Mouse (Mus musculus): ENCODE results near the gene Cmtm5. TPM values are rescaled to one million over a fixed set of nuclear protein-coding genes. Genes with fewer than 3 reads are reported as not detected.
A peak's percentile ranks its signal among the peaks of the same experiment; 100 is the strongest.
"Not testable (repeated sequence)": the region's sequence is repeated elsewhere in the genome, so short reads cannot be mapped to it uniquely, and the experiment has no call there.

The Cmtm5 gene
- polyA plus RNA-seq, 1 experiment from 2014 or later, result 2.0 TPM

DNA sequence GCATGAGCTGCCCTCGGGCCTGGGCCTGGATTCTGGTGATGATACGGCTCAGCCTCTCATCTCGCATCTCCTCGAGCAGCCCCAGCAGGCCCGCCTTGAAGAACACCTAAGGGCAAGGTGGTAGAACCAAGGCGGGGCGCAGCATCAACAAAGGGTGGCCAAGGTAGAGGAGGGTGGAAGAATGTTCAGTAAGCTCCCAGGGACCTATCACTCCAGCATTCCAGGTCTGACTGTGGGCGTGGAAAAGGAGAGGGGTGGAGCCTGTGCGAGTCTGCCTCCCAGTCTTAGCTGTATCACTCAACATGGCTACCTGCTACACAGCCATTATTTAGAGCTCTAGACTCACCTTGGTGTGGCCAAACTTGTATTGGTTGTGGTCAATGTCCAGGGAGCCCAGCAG lies 20.5 kb downstream of the Cmtm5 start:
- Histone ChIP-seq H3K4me1 (ENCODE audit: control insufficient read depth, insufficient read depth, low read length) (no peaks in the 10 kb centered on the region), H3K4me3 (ENCODE audit: low read depth, low read length) (no peak overlapping the region), H3K9me3 (replicated peaks; ENCODE audit: control insufficient read depth, low read length) (no peaks in the 10 kb centered on the region), H3K9ac (replicated peaks; ENCODE audit: low read length) (no peak overlapping the region), H3K4me2 (ENCODE audit: low read depth, low read length) (no peak overlapping the region), H3K27ac (replicated peaks; ENCODE audit: low read depth, low read length) (no peak overlapping the region), H3K27me3 (ENCODE audit: control insufficient read depth, insufficient read depth, low read length) (no peaks in the 10 kb centered on the region), H3K36me3 (replicated peaks; ENCODE audit: control insufficient read depth, insufficient read depth, low read depth, low read length) (no peaks in the 10 kb centered on the region)
- 85% methylated on average over 9 of the region's 9 CpGs for WGBS
- no peak for ATAC-seq (replicated peaks; ENCODE audit: insufficient number of reproducible peaks, low FRiP score, low TSS enrichment, low read depth)
- no peak for DNase-seq (ENCODE audit: low spot score)

DNA sequence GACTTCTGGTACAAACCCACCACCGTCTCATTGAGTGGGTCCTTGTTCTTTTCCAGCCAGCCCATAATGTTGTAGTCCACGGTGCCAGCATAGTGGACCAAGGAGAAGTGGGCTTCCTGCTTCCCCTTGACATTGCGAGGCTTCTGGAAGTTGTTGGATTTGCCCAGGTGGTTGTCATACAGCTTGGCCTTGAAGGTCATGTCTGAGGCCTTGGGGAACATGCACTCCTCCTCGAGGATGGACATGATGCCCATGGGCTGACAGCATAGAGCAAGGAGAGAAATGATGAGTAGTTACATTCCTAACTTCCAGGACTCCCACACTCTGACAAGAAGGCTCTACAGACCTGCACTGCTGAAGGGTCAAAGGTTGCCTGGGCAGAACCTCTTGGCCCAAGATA lies 22.4 kb downstream of the Cmtm5 start:
- H3K4me3 ChIP-seq (ENCODE audit: low read depth, low read length), result no peak overlapping the region
- no peaks in the 10 kb centered on the region for H3K27me3 ChIP-seq (ENCODE audit: control insufficient read depth, insufficient read depth, low read length)
- no peaks in the 10 kb centered on the region for H3K4me1 ChIP-seq (ENCODE audit: control insufficient read depth, insufficient read depth, low read length)
- H3K4me2 ChIP-seq (ENCODE audit: low read depth, low read length), result no peak overlapping the region
- 84% methylated on average over 4 of the region's 4 CpGs for WGBS
- H3K9me3 ChIP-seq (replicated peaks; ENCODE audit: control insufficient read depth, low read length), result no peaks in the 10 kb centered on the region
- no peak for ATAC-seq (replicated peaks; ENCODE audit: insufficient number of reproducible peaks, low FRiP score, low TSS enrichment, low read depth)
- no peak overlapping the region for H3K27ac ChIP-seq (replicated peaks; ENCODE audit: low read depth, low read length)
- no peak for DNase-seq (ENCODE audit: low spot score)
- H3K9ac ChIP-seq (replicated peaks; ENCODE audit: low read length), result no peak overlapping the region
- no peaks in the 10 kb centered on the region for H3K36me3 ChIP-seq (replicated peaks; ENCODE audit: control insufficient read depth, insufficient read depth, low read depth, low read length)

DNA sequence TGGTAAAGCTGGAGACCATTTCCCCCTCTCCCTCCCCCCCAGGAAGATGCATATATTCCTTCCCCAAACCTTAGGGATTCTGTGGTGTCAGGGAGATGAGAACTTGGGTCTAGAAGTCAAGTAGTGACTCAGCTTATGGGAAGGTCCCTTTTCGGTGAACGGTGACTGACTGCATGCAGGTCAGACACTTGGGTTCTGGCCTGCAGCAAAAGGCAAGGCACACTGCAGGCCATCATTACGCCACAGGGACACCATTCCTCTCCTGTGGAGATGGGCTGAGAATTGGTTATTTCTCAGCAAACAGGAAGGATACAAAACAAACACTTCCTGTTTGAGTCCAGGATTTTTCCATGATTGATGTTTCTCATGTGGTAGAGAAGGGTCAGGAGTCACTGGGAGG lies 23.1 kb downstream of the Cmtm5 start:
- H3K9ac ChIP-seq (replicated peaks; ENCODE audit: low read length), result no peak overlapping the region
- no peaks in the 10 kb centered on the region for H3K4me1 ChIP-seq (ENCODE audit: control insufficient read depth, insufficient read depth, low read length)
- WGBS, result 90% methylated on average over 3 of the region's 3 CpGs
- no peak overlapping the region for H3K27ac ChIP-seq (replicated peaks; ENCODE audit: low read depth, low read length)
- no peaks in the 10 kb centered on the region for H3K9me3 ChIP-seq (replicated peaks; ENCODE audit: control insufficient read depth, low read length)
- H3K36me3 ChIP-seq (replicated peaks; ENCODE audit: control insufficient read depth, insufficient read depth, low read depth, low read length), result no peaks in the 10 kb centered on the region
- no peak overlapping the region for H3K4me3 ChIP-seq (ENCODE audit: low read depth, low read length)
- DNase-seq (ENCODE audit: low spot score), result no peak
- ATAC-seq (replicated peaks; ENCODE audit: insufficient number of reproducible peaks, low FRiP score, low TSS enrichment, low read depth), result no peak
- no peaks in the 10 kb centered on the region for H3K27me3 ChIP-seq (ENCODE audit: control insufficient read depth, insufficient read depth, low read length)
- H3K4me2 ChIP-seq (ENCODE audit: low read depth, low read length), result no peak overlapping the region

DNA sequence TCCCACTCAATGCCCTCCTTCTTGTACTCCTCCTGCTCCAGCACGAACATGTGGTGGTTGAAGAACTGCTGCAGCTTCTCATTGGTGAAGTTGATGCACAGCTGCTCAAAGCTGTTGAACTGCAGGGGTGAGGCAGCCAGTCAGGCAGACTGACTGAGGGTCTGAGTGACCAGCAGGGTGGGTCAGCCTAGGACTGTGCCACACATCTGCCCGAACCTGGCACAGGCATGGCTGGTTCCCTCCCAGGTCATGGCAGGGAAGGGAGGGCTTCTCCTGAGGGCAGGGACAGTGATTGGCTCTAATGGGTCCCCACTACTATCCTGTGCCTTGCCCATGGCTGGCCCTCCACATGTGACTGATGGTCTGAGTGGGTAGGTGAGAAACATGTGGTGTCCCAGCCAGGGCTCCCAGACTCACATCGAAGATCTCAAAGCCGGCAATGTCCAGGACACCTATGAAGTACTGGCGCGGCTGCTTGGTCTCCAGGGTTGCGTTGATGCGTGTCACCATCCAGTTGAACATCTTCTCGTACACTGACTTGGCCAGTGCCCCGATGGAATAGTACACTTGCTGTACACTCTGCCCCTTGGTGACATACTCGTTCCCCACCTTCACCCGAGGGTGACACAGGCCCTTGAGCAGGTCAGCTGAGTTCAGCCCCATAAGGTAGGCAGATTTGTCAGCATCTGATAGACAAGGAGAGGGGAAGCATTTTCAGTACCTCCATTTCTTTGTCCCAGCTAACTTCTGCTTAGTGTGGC lies 24.0 kb downstream of the Cmtm5 start:
- 87% methylated on average over 12 of the region's 12 CpGs for WGBS
- not testable (repeated sequence) for DNase-seq (ENCODE audit: low spot score); H3K4me2 ChIP-seq (ENCODE audit: low read depth, low read length); H3K27ac ChIP-seq (replicated peaks; ENCODE audit: low read depth, low read length); H3K4me3 ChIP-seq (ENCODE audit: low read depth, low read length); ATAC-seq (replicated peaks; ENCODE audit: insufficient number of reproducible peaks, low FRiP score, low TSS enrichment, low read depth); H3K27me3 ChIP-seq (ENCODE audit: control insufficient read depth, insufficient read depth, low read length); H3K9me3 ChIP-seq (replicated peaks; ENCODE audit: control insufficient read depth, low read length); H3K4me1 ChIP-seq (ENCODE audit: control insufficient read depth, insufficient read depth, low read length); H3K36me3 ChIP-seq (replicated peaks; ENCODE audit: control insufficient read depth, insufficient read depth, low read depth, low read length); H3K9ac ChIP-seq (replicated peaks; ENCODE audit: low read length)

DNA sequence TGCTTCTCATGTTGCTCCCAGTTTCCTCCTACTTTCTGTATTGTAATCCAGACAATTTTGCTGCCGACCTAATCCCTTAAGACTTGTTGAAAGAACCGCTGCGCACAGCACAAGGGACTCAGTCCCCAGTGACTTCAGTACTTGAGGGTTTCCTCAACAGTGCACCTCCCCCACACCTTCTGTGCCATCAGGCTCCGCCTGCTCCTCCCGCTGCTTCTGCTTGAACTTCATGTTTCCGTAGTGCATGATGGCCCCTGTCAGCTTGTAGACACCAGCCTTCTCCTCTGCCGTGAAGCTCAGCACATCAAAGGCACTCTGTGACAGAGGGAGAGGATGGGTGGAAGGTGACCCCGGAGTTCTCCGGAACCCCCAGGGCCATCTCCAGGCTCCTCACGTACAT lies 24.7 kb downstream of the Cmtm5 start:
- H3K9me3 ChIP-seq (replicated peaks; ENCODE audit: control insufficient read depth, low read length), result no peaks in the 10 kb centered on the region
- peak; percentile 5 for DNase-seq (ENCODE audit: low spot score)
- H3K4me2 ChIP-seq (ENCODE audit: low read depth, low read length), result no peak overlapping the region
- WGBS, result 68% methylated on average over 10 of the region's 10 CpGs
- no peaks in the 10 kb centered on the region for H3K4me1 ChIP-seq (ENCODE audit: control insufficient read depth, insufficient read depth, low read length)
- no peak overlapping the region for H3K27ac ChIP-seq (replicated peaks; ENCODE audit: low read depth, low read length)
- H3K4me3 ChIP-seq (ENCODE audit: low read depth, low read length), result no peak overlapping the region
- no peaks in the 10 kb centered on the region for H3K36me3 ChIP-seq (replicated peaks; ENCODE audit: control insufficient read depth, insufficient read depth, low read depth, low read length)
- H3K9ac ChIP-seq (replicated peaks; ENCODE audit: low read length), result no peak overlapping the region
- no peak for ATAC-seq (replicated peaks; ENCODE audit: insufficient number of reproducible peaks, low FRiP score, low TSS enrichment, low read depth)
- no peaks in the 10 kb centered on the region for H3K27me3 ChIP-seq (ENCODE audit: control insufficient read depth, insufficient read depth, low read length)

DNA sequence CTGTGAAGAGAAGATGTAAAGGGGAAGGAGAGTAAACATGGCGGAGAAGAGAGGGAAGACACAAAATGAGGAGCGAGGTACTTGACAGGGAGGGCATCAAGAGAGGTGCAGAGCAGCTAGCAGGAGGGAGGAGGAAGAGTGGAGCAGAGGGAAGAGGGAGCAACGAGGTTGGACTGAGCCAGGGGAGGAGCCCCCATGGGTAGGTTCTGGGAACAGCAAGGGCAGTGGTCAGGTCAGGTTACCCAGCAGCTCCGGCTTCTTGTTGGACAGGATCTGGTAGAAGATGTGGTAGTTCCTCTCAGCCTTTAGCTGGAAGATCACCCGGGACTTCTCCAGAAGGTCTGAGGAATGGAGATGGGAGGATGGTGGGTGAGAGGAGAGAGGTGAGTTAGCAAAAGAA lies 25.4 kb downstream of the Cmtm5 start:
- Histone ChIP-seq H3K4me1 (ENCODE audit: control insufficient read depth, insufficient read depth, low read length) (no peaks in the 10 kb centered on the region), H3K27me3 (ENCODE audit: control insufficient read depth, insufficient read depth, low read length) (no peaks in the 10 kb centered on the region), H3K36me3 (replicated peaks; ENCODE audit: control insufficient read depth, insufficient read depth, low read depth, low read length) (no peaks in the 10 kb centered on the region), H3K9ac (replicated peaks; ENCODE audit: low read length) (no peak overlapping the region), H3K27ac (replicated peaks; ENCODE audit: low read depth, low read length) (no peak overlapping the region), H3K4me3 (ENCODE audit: low read depth, low read length) (no peak overlapping the region), H3K9me3 (replicated peaks; ENCODE audit: control insufficient read depth, low read length) (no peaks in the 10 kb centered on the region), H3K4me2 (ENCODE audit: low read depth, low read length) (no peak overlapping the region)
- WGBS, result 77% methylated on average over 5 of the region's 5 CpGs
- no peak for DNase-seq (ENCODE audit: low spot score)
- ATAC-seq (replicated peaks; ENCODE audit: insufficient number of reproducible peaks, low FRiP score, low TSS enrichment, low read depth), result no peak

DNA sequence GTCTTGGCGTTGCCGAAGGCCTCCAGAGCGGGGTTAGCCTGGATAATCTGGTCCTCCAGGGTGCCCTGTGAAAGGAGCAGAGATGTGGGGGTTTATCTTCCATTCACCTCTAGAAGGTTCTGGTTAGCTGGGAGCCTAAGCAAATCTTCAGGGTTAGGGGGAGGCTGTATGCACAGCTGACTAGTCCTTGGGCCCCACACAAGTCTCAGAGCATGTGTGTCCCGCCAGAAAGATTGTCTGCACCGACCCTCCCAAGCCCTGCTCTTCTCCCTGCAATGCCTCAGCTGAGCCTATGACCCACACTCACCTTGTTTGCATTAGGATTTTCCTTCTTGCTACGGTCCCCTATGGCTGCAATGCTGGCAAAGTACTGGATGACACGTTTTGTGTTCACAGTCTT lies 26.7 kb downstream of the Cmtm5 start:
- H3K27ac ChIP-seq (replicated peaks; ENCODE audit: low read depth, low read length), result no peak overlapping the region
- no peak overlapping the region for H3K9ac ChIP-seq (replicated peaks; ENCODE audit: low read length)
- H3K4me1 ChIP-seq (ENCODE audit: control insufficient read depth, insufficient read depth, low read length), result no peaks in the 10 kb centered on the region
- 83% methylated on average over 7 of the region's 7 CpGs for WGBS
- H3K9me3 ChIP-seq (replicated peaks; ENCODE audit: control insufficient read depth, low read length), result no peaks in the 10 kb centered on the region
- no peak overlapping the region for H3K4me3 ChIP-seq (ENCODE audit: low read depth, low read length)
- no peaks in the 10 kb centered on the region for H3K36me3 ChIP-seq (replicated peaks; ENCODE audit: control insufficient read depth, insufficient read depth, low read depth, low read length)
- no peak overlapping the region for H3K4me2 ChIP-seq (ENCODE audit: low read depth, low read length)
- ATAC-seq (replicated peaks; ENCODE audit: insufficient number of reproducible peaks, low FRiP score, low TSS enrichment, low read depth) (no peak), DNase-seq (ENCODE audit: low spot score) (no peak)
- no peaks in the 10 kb centered on the region for H3K27me3 ChIP-seq (ENCODE audit: control insufficient read depth, insufficient read depth, low read length)

DNA sequence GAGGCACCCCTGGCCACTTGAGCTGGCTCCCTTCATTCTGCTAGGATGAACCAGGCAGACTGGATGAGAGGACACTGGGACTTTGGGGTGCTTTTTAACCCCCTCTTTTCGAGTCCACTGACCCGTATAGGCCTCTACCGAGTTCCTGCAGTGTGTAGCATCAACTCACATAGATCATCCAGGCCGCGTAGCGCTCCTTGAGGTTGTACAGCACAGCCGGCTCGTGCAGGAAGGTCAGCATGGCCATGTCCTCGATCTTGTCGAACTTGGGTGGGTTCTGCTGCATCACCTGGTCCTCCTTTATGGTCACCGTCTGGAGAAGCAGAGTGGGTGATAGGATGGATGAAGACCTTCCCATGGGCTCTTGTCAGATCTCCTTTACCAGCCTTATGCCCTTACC lies 27.7 kb downstream of the Cmtm5 start:
- Histone ChIP-seq H3K4me3 (ENCODE audit: low read depth, low read length) (no peak overlapping the region), H3K36me3 (replicated peaks; ENCODE audit: control insufficient read depth, insufficient read depth, low read depth, low read length) (no peaks in the 10 kb centered on the region), H3K4me2 (ENCODE audit: low read depth, low read length) (no peak overlapping the region), H3K9ac (replicated peaks; ENCODE audit: low read length) (no peak overlapping the region), H3K9me3 (replicated peaks; ENCODE audit: control insufficient read depth, low read length) (no peaks in the 10 kb centered on the region), H3K27ac (replicated peaks; ENCODE audit: low read depth, low read length) (no peak overlapping the region), H3K4me1 (ENCODE audit: control insufficient read depth, insufficient read depth, low read length) (no peaks in the 10 kb centered on the region), H3K27me3 (ENCODE audit: control insufficient read depth, insufficient read depth, low read length) (no peaks in the 10 kb centered on the region)
- ATAC-seq (replicated peaks; ENCODE audit: insufficient number of reproducible peaks, low FRiP score, low TSS enrichment, low read depth), result no peak
- WGBS, result 92% methylated on average over 11 of the region's 11 CpGs
- no peak for DNase-seq (ENCODE audit: low spot score)

Measured in embryonic facial prominence, embryonic 11.5 days (tissue).